Mouse (Mus musculus) embryo, embryonic 10.5 days (tissue): ENCODE data around the gene Cdc42bpa.
A peak's percentile ranks its signal among the peaks of the same experiment; 100 is the strongest.
"Not testable (repeated sequence)": the region's sequence is repeated elsewhere in the genome, so short reads cannot be mapped to it uniquely, and the experiment has no call there.

Experiments used
- DNase-seq: peaks from one replicate; pipeline ENCODE4 v3.0.0-alpha.2; 2015; ENCODE audit warnings: low spot score

Gene Cdc42bpa

DNA sequence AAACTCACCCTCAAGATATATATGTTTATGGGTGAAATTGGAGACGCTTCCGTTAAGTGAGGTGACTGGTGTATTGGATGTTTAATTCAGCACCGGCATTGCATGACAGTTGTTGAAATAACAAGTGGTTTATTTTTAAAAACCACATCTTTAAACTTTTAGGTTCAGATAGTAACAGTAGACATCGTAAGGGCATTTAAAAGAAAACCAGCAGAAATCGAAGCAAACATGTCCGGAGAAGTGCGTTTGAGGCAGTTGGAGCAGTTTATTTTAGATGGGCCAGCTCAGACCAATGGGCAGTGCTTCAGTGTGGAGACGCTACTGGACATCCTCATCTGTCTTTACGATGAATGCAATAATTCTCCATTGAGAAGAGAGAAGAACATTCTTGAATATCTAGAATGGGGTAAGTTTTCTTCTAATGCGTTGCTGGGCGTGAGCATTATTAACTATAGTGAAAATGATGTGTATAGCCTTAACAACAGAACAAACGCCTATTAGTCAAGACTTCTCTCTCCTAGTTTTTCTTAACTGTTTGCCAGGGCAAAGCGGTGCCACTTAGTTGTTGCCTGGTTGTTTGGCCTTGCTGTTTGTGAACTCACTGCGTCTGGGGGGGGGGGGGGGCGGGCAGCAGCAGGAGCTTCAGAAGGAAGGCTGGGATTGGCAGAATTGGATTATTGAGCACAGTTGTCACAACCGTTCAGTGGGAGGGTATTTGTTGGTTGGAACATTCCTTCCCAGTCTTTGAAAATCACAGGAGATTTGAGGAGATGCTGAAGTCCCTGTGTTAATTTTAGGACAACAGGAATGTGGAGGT is 818 bp downstream of the Cdc42bpa start:
- peak; percentile 56 for DNase-seq

- peak; percentile 46 for DNase-seq
Measured at GRCm38 (mm10) chr1:179961777-179962176, 1.5 kb downstream of the Cdc42bpa start.

- no peak for DNase-seq
Measured at GRCm38 (mm10) chr1:179969776-179970428, 9.6 kb downstream of the Cdc42bpa start.

DNA sequence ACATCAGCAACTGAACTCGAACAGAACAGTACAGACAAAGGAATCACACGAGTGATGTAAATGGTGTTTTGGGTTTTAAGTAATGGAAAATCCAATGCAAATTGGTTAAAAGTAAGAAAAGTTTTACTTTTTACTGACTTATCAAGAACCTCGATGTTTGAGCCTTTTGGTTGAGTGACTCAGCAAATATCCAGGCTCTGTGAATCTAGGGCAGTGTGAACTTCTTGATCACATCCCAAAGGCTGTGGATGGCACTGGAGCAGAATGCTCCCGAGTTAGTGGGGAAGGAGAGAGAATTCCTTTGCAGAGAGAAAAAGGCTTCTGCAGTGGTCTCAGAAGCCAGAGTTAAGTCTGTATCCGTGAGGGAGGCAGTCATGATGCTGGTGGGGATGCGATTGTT is 14.7 kb downstream of the Cdc42bpa start:
- DNase-seq, result no peak

GRCm38 (mm10) chr1:179975645-179976275 is 15.5 kb downstream of the Cdc42bpa start:
- no peak for DNase-seq

- peak; percentile 50 for DNase-seq
Measured at GRCm38 (mm10) chr1:179977437-179977836, 17.2 kb downstream of the Cdc42bpa start.

DNA sequence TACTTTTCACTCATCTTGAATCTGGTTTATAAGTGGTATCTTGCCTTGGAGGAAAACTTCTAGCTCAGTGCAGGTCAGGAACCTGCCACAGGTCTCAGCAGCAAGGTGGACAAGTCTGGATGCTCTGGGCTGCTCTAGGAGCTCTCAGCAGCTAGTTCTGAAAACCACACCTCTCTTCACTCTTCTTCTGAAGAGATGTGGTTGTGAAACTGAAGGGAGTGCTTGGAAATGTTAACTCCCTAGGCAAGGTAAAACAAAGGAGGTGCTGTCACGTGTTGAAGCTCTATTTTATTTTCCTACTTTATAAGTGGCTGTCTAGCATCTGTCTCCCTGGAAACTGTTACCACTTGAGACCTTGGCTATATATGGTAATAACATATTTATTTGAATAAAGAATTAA is 18.5 kb downstream of the Cdc42bpa start:
- no peak for DNase-seq

GRCm38 (mm10) chr1:179981680-179982079 is 21.4 kb downstream of the Cdc42bpa start:
- no peak for DNase-seq

DNA sequence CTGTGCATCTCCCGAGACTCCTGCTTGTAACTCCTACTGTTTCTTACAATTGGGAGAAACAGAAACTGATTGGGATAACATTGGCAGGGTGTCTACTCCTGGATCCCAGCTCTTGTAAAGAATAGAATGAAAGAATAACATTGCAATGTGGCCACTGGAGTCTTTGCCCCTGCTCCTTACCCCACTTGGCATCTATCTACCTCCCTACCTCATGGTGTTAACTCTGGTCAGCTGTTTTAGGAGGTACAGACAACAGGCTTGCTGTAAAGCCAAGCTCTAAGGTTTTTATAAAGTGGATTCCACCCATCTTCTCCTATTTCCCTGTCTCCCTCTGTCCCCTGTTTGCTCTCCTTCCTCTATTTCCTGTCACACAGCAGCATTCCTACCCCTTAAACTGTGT is 21.9 kb downstream of the Cdc42bpa start:
- DNase-seq, result no peak

DNA sequence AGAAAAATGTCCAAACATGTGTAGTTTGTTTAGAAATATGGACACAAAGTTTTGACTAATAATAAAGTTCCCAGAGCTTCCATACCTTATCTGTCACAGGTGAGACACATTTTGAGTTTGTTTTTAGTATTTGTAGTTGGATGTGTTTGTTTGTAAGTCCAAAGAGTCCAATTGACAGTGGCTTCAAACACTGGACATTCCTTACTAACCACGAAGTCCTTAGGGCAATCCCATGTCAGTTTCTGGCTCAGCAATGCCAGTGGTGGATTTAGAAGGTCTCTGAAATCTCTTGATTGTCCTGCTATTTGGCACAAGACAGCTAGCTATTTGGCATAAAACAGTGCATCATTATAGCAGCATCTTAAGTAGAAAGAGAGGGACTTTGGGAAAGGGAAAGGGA is 22.7 kb downstream of the Cdc42bpa start:
- no peak for DNase-seq

- no peak for DNase-seq
Measured at GRCm38 (mm10) chr1:179984171-179984570, 23.9 kb downstream of the Cdc42bpa start.

- no peak for DNase-seq
Measured at GRCm38 (mm10) chr1:179991660-179992235, 31.5 kb downstream of the Cdc42bpa start.

- no peak for DNase-seq
Measured at GRCm38 (mm10) chr1:179992255-179992654, 32.0 kb downstream of the Cdc42bpa start.

GRCm38 (mm10) chr1:180008057-180008456 is 47.8 kb downstream of the Cdc42bpa start:
- DNase-seq, result peak; percentile 9

GRCm38 (mm10) chr1:180013479-180013878 is 53.2 kb downstream of the Cdc42bpa start:
- no peak for DNase-seq

DNA sequence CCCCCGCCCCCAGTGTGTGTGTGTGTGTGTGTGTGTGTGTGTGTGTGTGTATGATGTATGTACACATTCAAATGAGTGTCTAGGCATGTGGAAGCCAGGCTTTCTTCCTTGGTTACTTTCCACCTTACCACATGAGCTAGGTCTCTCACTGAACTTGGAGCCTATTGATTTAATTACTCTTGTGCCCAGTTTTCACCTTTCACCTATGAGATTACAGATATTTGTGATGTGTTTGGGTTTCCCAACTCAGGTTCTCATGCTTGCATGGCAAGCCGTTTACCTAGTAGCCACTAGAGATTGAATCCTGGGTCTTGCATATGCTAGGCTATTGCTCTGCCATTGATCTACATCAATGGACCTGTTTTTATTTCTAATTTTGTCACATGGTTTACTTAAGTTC is 57.9 kb downstream of the Cdc42bpa start:
- DNase-seq, result no peak

DNA sequence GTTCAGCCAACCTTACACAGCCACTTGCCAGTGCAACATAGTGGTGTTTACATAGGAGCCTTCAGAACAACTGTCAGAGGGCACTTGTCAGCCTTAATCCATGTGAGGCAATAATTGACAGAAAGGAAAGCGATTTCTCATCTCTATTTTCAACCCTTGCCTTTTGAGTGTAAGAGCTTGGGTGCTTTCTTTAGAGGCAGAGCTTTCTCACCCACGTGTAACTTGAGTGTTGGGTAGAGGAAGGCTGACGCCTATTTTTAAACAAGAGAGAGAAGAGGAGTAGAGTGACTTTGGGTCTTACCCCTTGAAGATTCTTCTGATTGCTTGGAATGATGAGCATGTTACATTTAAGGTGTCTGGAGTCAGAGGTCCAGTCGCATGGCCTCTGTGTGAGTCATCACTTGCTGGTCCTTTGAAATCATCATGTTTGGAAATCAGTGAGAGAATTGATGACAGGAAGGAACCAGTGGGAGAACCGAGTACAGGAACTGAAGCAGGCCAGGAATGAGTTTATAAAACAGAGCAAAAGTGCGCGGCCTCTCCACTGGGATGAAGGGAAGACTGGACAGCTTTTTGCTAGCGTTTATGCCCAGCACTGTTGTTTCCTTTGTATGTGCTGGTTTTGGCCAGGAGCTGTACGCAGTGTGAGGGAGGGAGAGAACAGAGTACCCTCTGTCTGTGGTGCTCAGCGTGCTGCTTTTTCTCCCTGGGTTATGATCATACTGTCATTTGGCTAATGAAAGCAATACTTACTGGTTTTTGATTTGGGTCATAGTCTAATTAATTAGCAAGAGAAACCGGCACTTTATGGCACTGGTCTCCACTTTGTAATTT is 61.4 kb downstream of the Cdc42bpa start:
- DNase-seq, result peak; percentile 4

- no peak for DNase-seq
Measured at GRCm38 (mm10) chr1:180023512-180023911, 63.2 kb downstream of the Cdc42bpa start.

GRCm38 (mm10) chr1:180029863-180030262 is 69.6 kb downstream of the Cdc42bpa start:
- DNase-seq, result not testable (repeated sequence)

DNA sequence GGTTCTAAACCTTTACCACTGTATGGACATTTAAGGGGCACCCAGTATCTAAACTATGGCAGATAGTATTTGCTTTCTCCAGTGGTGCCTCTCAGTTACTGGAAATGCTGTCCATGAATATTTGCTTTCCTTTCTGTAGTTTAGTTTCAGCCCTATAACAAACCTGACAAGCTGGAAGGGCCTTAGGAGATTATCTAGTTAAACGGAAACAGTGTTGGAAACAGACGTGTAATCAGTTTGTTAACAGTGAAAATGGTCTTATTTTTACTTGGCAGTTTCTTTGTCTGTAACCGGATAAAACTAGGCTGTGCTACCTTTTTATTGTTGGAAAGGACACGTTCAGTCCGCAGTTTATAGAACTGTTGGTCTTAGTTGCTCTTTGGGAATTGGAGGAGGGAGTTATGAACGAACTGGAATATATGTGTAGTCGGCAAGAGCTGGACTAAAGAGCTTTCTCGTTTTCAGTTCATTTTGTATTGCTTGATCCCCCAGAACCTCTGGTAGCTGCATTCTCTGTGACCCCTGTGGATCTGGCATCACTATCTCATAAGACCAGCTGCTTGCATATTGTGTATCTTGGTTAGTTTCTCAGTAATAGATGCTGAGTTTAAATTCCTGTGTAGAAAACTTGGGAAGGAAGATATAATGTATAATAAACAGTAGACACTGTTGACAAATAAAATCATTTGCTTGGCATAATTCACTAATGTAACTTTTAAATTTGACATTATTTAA is 70.5 kb downstream of the Cdc42bpa start:
- no peak for DNase-seq
